Mouse (Mus musculus) ES-Bruce4 (cell line): ENCODE results near the gene Acat2.

Experiments
- CTCF ChIP-seq: IDR thresholded peaks from one replicate; pipeline ENCODE4 v1.8.1; 2011; ENCODE audit warnings: low read depth, low read length
- EP300 ChIP-seq: IDR thresholded peaks from 2 replicates; pipeline ENCODE4 v1.6.1; 2011; ENCODE audit warnings: low read depth, low read length; ENCODE audit not compliant: insufficient read depth
- POLR2A ChIP-seq: IDR thresholded peaks from one replicate; pipeline ENCODE4 v1.8.1; 2011; ENCODE audit warnings: low read length; ENCODE audit not compliant: insufficient read depth

GRCm38 (mm10) chr17:12994069-12994468 lies 33.5 kb upstream of the Acat2 start, which contains the start of gene Wtap:
- TF ChIP-seq EP300: no peak
- TF ChIP-seq CTCF: no peak
- TF ChIP-seq POLR2A: no peak
